Comparison of ENCODE assay signal across 22 mouse cellular contexts in the genomic region with DNA sequence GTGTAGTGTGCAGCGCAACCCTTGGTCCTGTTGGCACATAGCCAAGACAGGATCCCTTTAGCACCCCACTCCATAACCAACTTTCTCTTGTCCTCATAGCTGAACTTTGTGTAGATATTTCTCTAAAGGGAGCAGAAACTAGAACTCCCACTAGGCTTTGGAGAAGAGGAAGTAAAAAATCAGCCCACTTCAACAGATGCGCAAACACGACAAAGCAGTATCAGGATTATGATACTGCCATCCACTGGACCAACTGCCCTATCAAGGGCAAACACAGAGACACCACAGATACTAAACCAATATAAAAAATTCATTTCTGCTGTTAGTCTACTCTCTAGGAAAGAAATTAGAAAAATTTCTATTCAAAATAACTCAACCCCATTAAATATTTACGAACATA.
"Had no signal": no experiment of that assay in that cellular context is flagged by ENCODE, and none has a peak within 500 bp of the region (broad histone marks: within the 10 kb centered on the region; RNA-seq: fewer than 3 reads in every experiment).

No protein-coding gene starts in this region.

- H3K4me2 ChIP-seq: limb, embryonic 12.5 days; limb, embryonic 15.5 days; liver, embryonic 13.5 days; lung, embryonic 15.5 days; midbrain, embryonic 13.5 days; neural tube, embryonic 13.5 days had no signal

- H3K36me3 ChIP-seq: limb, embryonic 12.5 days; limb, embryonic 15.5 days; liver, embryonic 13.5 days; lung, embryonic 15.5 days; midbrain, embryonic 13.5 days; neural tube, embryonic 13.5 days had no signal

- H3K4me1 ChIP-seq: limb, embryonic 12.5 days; limb, embryonic 15.5 days; lung, embryonic 15.5 days; midbrain, embryonic 13.5 days; neural tube, embryonic 13.5 days had no signal

- DNase-seq: kidney, adult 18-20 months; kidney, adult 9 months; kidney, postnatal 14 days; kidney, postnatal 4 days; left cerebral cortex, postnatal 4 days; liver, embryonic 13.5 days; lung, adult 18-20 months; lung, postnatal 10 days; lung, postnatal 36 days; retina, postnatal 1 day; right cerebral cortex, postnatal 4 days; thymus, adult 2 months; thymus, postnatal 14 days; thymus, postnatal 4 days had no signal

- H3K9ac ChIP-seq: limb, embryonic 12.5 days; limb, embryonic 15.5 days; liver, embryonic 13.5 days; lung, embryonic 15.5 days; midbrain, embryonic 13.5 days; neural tube, embryonic 13.5 days had no signal

- ATAC-seq: midbrain, embryonic 13.5 days; midbrain, embryonic 16.5 days had no signal

- H3K27me3 ChIP-seq: limb, embryonic 12.5 days; limb, embryonic 15.5 days; liver, embryonic 13.5 days; lung, embryonic 15.5 days; midbrain, embryonic 13.5 days; neural tube, embryonic 13.5 days had no signal

- H3K27ac ChIP-seq: limb, embryonic 12.5 days; limb, embryonic 15.5 days; liver, embryonic 13.5 days; lung, embryonic 15.5 days; midbrain, embryonic 13.5 days; neural tube, embryonic 13.5 days; stomach, postnatal 0 days had no signal

- H3K9me3 ChIP-seq: limb, embryonic 12.5 days; limb, embryonic 15.5 days; liver, embryonic 13.5 days; lung, embryonic 15.5 days; midbrain, embryonic 13.5 days; neural tube, embryonic 13.5 days had no signal

- H3K4me3 ChIP-seq: limb, embryonic 12.5 days; limb, embryonic 15.5 days; liver, embryonic 13.5 days; lung, embryonic 15.5 days; midbrain, embryonic 13.5 days; myocyte; neural tube, embryonic 13.5 days had no signal
